Mouse (Mus musculus) heart, embryonic 16.5 days (tissue): ENCODE results near the gene Sec11a. TPM values are rescaled to one million over a fixed set of nuclear protein-coding genes. Genes with fewer than 3 reads are reported as not detected.
A peak's percentile ranks its signal among the peaks of the same experiment; 100 is the strongest.

Experiments
- ATAC-seq: fragments of 200-750 bp; cut with Nextera tagmentation; replicated peaks from 2 replicates; pipeline ENCODE4 v1.8.0; 2017; ENCODE audit warnings: moderate number of reproducible peaks; ENCODE audit not compliant: insufficient read depth, low FRiP score; ENCODE audit errors: extremely low read depth
- H3K27ac ChIP-seq: fragments of 300-500 bp; sonication (generic); 2 replicates; pipeline ENCODE4 v1.5.1; 2014; ENCODE audit warnings: mild to moderate bottlenecking, low read length, control low read depth, moderate library complexity
- H3K27me3 ChIP-seq: fragments of 300-500 bp; sonication (generic); 2 replicates; pipeline ENCODE4 v1.6.1; 2014; ENCODE audit warnings: low read length, mixed read lengths; ENCODE audit not compliant: control insufficient read depth, insufficient read depth
- H3K36me3 ChIP-seq: fragments of 300-500 bp; sonication (generic); 2 replicates; pipeline ENCODE4 v1.6.1; 2014; ENCODE audit not compliant: control insufficient read depth, insufficient read depth
- H3K4me1 ChIP-seq: fragments of 300-500 bp; sonication (generic); 2 replicates; pipeline ENCODE4 v1.6.1; 2014; ENCODE audit warnings: low read length, mixed read lengths; ENCODE audit not compliant: control insufficient read depth, insufficient read depth
- H3K4me2 ChIP-seq: fragments of 300-500 bp; sonication (generic); 2 replicates; pipeline ENCODE4 v1.6.1; 2014; ENCODE audit warnings: low read depth, mild to moderate bottlenecking, control low read depth, low read length
- H3K4me3 ChIP-seq: fragments of 300-500 bp; sonication (generic); 2 replicates; pipeline ENCODE4 v1.5.1; 2014; ENCODE audit warnings: mild to moderate bottlenecking, control low read depth, low read length
- H3K9ac ChIP-seq: fragments of 300-500 bp; sonication (generic); 2 replicates; pipeline ENCODE4 v1.6.1; 2014; ENCODE audit warnings: low read length, control low read depth
- H3K9me3 ChIP-seq: fragments of 300-500 bp; sonication (generic); replicated peaks from 2 replicates; pipeline ENCODE4 v1.6.1; 2016; ENCODE audit warnings: low read length; ENCODE audit not compliant: control insufficient read depth
- WGBS: fragments of 180-500 bp; shearing (Covaris S2); extraction: QIAGEN DNeasy Blood & Tissue Kit; methylation state at CpG from one replicate; pipeline ENCODE4 v1.1.7; 2014; 5-methylcytosine and 5-hydroxymethylcytosine counted together
- polyA plus RNA-seq: library from polyadenylated mRNA; unstranded; fragments of >200 nt; fragmentation: Nextera tagmentation; extraction: Ambion mirVana; gene quantifications from 2 replicates; pipeline ENCODE4 v1.2.1, GENCODE M21; 2015

Gene Sec11a
- polyA plus RNA-seq, 1 experiment from 2014 or later = 142 TPM

DNA sequence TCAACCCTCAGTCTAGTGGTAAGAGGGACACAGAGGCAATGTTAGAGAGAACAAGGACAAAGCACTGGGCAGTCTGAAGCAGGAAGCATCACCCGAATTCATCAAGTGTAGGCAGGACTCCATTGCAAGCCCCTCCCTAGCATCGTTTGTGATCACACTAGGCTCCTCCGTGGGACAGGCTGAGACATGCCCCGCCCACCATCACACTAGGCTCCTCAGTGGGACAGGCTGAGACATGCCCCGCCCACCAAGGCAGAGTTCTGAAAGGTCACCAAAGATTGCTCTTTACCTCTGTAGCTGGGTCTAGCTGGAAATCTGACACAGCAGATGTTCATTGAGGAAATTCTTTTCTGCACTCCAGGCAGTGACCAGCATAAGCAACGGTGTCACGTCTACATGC is 36.5 kb downstream of the Sec11a start:
- 78% methylated on average over 7 of the region's 7 CpGs for WGBS
- H3K36me3 ChIP-seq = peaks cover 17% of the 10 kb centered on the region
- no peak for ATAC-seq

DNA sequence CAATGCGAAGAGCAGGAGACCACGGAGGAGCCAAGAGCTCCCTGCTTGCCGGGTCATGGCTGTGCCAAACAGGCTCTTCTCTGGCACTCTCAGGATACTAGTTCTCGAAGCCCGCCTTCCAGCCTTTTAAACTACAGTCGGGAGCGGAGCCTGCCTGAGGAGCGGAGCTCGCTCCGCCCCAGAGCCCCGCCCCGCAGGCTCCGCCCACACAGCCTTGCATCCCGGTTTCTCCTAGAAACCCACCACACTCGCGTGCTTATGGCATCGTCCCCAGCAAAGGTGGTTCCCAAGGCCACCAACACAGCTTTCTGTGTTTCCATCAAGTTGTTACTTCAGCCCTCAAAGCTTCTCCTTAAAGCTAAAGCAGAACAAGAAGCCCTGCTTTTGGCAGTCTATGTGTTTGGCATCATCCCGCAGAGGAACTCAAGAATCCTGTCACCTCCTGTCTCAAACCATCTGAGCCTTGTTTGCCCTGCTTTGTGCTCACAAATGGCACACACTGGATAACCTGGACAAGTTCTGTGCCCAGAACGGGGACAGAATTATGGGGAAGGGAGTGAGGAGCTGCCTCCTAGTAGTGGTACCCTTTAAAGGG is 42.6 kb downstream of the Sec11a start, which contains the start of gene Nmb:
Gene Nmb, minus strand, starts transcription at position 156 of the 595 bp plus-strand sequence.
- Histone ChIP-seq H3K36me3 (0 out of 2 replicates have a peak, but pooled peaks cover 3% of the 10 kb centered on the region), H3K4me1 (peaks cover 17% of the 10 kb centered on the region), H3K4me3 (peak within 1 kb of the TSS; percentile 62), H3K27me3 (no peaks in the 10 kb centered on the region), H3K9me3 (no peaks in the 10 kb centered on the region), H3K27ac (no peak within 1 kb of the TSS), H3K9ac (peak within 1 kb of the TSS; percentile 75), H3K4me2 (peak within 1 kb of the TSS; percentile 89)
- ATAC-seq = peak; percentile 38; the same call in 1 of the 2 replicates
- WGBS = 2% methylated on average over 19 of the region's 19 CpGs

More for the DNA sequence above, 36.5 kb downstream of the Sec11a start:
- Histone ChIP-seq H3K9ac (no peak overlapping the region), H3K27me3 (no peaks in the 10 kb centered on the region), H3K9me3 (no peaks in the 10 kb centered on the region), H3K4me3 (no peak overlapping the region), H3K4me2 (no peak overlapping the region), H3K4me1 (no peaks in the 10 kb centered on the region), H3K27ac (no peak overlapping the region)

GRCm38 (mm10) chr7:80903625-80904422 is 43.8 kb downstream of the Sec11a start:
- no peak overlapping the region for H3K27ac ChIP-seq
- H3K9me3 ChIP-seq = no peaks in the 10 kb centered on the region
- peaks cover 18% of the 10 kb centered on the region for H3K4me1 ChIP-seq
- WGBS = 84% methylated on average over 11 of the region's 11 CpGs
- H3K36me3 ChIP-seq = 0 out of 2 replicates have a peak, but pooled peaks cover 3% of the 10 kb centered on the region
- H3K4me3 ChIP-seq = no peak overlapping the region
- no peak overlapping the region for H3K4me2 ChIP-seq
- no peak for ATAC-seq
- H3K27me3 ChIP-seq = no peaks in the 10 kb centered on the region
- H3K9ac ChIP-seq = no peak overlapping the region; the same call in 1 of the 2 replicates

- H3K4me1 ChIP-seq = peaks cover 18% of the 10 kb centered on the region
- peak overlapping the region; percentile 83 for H3K9ac ChIP-seq
- peak overlapping the region; percentile 72 for H3K27ac ChIP-seq
- peak overlapping the region; percentile 86 for H3K4me2 ChIP-seq
- H3K9me3 ChIP-seq = no peaks in the 10 kb centered on the region
- WGBS = 29% methylated on average over 15 of the region's 15 CpGs
- peak overlapping the region; percentile 87 for H3K4me3 ChIP-seq
- H3K27me3 ChIP-seq = no peaks in the 10 kb centered on the region
- H3K36me3 ChIP-seq = peaks cover 7% of the 10 kb centered on the region; the same call in 1 of the 2 replicates
- no peak for ATAC-seq
Measured at GRCm38 (mm10) chr7:80901541-80902274, 45.9 kb downstream of the Sec11a start.

GRCm38 (mm10) chr7:80900944-80901501 is 46.6 kb downstream of the Sec11a start, which contains the start of gene Wdr73:
Gene Wdr73, minus strand, starts transcription at chr7:80901269.
- H3K4me1 ChIP-seq = peaks cover 18% of the 10 kb centered on the region
- H3K27me3 ChIP-seq = no peaks in the 10 kb centered on the region
- H3K9ac ChIP-seq = peak within 1 kb of the TSS; percentile 83
- peak within 1 kb of the TSS; percentile 86 for H3K4me2 ChIP-seq
- no peaks in the 10 kb centered on the region for H3K9me3 ChIP-seq
- ATAC-seq = peak; percentile 94
- H3K27ac ChIP-seq = peak within 1 kb of the TSS; percentile 72
- peak within 1 kb of the TSS; percentile 87 for H3K4me3 ChIP-seq
- WGBS = under 1% methylated on average over 36 of the region's 36 CpGs
- peaks cover 9% of the 10 kb centered on the region; the same call in 1 of the 2 replicates for H3K36me3 ChIP-seq

- Histone ChIP-seq H3K27ac (no peak overlapping the region), H3K36me3 (peaks cover 21% of the 10 kb centered on the region), H3K4me1 (peaks cover 10% of the 10 kb centered on the region), H3K4me2 (no peak overlapping the region), H3K4me3 (no peak overlapping the region), H3K9ac (no peak overlapping the region), H3K27me3 (no peaks in the 10 kb centered on the region), H3K9me3 (no peaks in the 10 kb centered on the region)
- no peak for ATAC-seq
- 83% methylated on average over 4 of the region's 4 CpGs for WGBS
Measured at GRCm38 (mm10) chr7:80897721-80898120, 49.9 kb downstream of the Sec11a start.

GRCm38 (mm10) chr7:80897134-80897533 is 50.4 kb downstream of the Sec11a start:
- Histone ChIP-seq H3K4me3 (no peak overlapping the region), H3K9ac (no peak overlapping the region), H3K4me1 (peaks cover 10% of the 10 kb centered on the region), H3K36me3 (peaks cover 27% of the 10 kb centered on the region), H3K4me2 (no peak overlapping the region), H3K9me3 (no peaks in the 10 kb centered on the region), H3K27me3 (no peaks in the 10 kb centered on the region), H3K27ac (no peak overlapping the region)
- no peak for ATAC-seq
- WGBS = 71% methylated on average over 7 of the region's 7 CpGs

- 90% methylated on average over 14 of the region's 14 CpGs for WGBS
Measured at GRCm38 (mm10) chr7:80894815-80895519, 52.6 kb downstream of the Sec11a start.

More at GRCm38 (mm10) chr7:80894815-80895519, 52.6 kb downstream of the Sec11a start:
- Histone ChIP-seq H3K27me3 (no peaks in the 10 kb centered on the region), H3K4me3 (no peak overlapping the region), H3K36me3 (peaks cover 35% of the 10 kb centered on the region), H3K27ac (no peak overlapping the region), H3K4me1 (peaks cover under 1% of the 10 kb centered on the region; the same call in 1 of the 2 replicates), H3K4me2 (no peak overlapping the region), H3K9ac (no peak overlapping the region), H3K9me3 (no peaks in the 10 kb centered on the region)
- ATAC-seq = no peak
